Mouse (Mus musculus): ENCODE results near the gene Htr6. TPM values are rescaled to one million over a fixed set of nuclear protein-coding genes. Genes with fewer than 3 reads are reported as not detected.

Htr6 gene
- polyA plus RNA-seq, 1 experiment: 0.15 TPM

DNA sequence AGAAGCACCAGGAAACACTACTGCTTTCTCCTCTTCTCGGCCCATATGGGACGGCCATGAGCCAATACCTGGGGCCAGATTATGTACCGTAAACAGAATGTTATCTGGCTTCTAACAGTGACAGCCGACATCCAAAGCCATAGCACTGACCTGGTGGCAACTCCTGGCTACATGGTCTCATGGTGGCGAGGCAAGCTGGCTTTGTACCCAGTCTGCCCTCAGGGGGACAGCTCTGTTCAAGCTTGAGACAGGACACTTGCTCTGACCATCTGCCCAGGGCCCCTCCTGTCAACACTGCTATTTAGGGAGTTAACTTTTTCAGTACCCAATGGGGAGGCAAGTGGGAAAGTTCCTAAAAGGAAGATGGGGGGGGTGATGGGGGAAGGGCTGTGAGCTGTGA lies 18.1 kb downstream of the Htr6 start:
- TF ChIP-seq CTCF (IDR thresholded peaks at IDR 0.05; ENCODE audit: control insufficient read depth, insufficient read depth, insufficient replicate concordance, low read depth, low read length): no peak
- TF ChIP-seq POLR2A (IDR thresholded peaks at IDR 0.05; ENCODE audit: control insufficient read depth, low read depth, low read length): no peak

DNA sequence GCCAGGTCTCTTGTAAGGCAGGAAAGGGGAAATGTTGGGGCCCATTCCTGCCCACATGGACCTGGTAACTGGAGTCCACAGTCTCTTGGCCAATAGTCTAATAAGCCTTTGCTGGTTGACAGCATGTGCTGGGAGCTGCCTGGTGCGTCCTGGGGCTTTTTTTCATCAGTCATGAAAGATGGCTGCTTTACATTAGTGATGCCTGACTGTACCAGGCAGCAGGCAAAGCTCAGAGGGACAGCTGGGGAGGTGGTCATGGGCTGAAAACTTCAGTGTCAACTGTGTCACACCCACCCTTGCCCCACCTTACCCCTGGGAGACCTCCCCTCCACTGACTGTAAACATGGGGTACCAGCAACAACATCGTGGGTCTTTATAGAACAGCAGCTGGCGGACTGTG lies 19.6 kb downstream of the Htr6 start:
- H3K36me3 ChIP-seq (ENCODE audit: control insufficient read depth, insufficient read depth, low read length): no peaks in the 10 kb centered on the region
- no peak overlapping the region for H3K27ac ChIP-seq (ENCODE audit: control insufficient read depth, insufficient read depth, low read depth, low read length)
- no peak for TF ChIP-seq CTCF (IDR thresholded peaks at IDR 0.05; ENCODE audit: control insufficient read depth, insufficient read depth, insufficient replicate concordance, low read depth, low read length)
- TF ChIP-seq POLR2A (IDR thresholded peaks at IDR 0.05; ENCODE audit: control insufficient read depth, low read depth, low read length): no peak
- no peaks in the 10 kb centered on the region for H3K27me3 ChIP-seq (ENCODE audit: control insufficient read depth, insufficient read depth, low read length)
- no peaks in the 10 kb centered on the region for H3K4me1 ChIP-seq (ENCODE audit: control insufficient read depth, insufficient read depth, low read length)
- no peak overlapping the region for H3K4me3 ChIP-seq (ENCODE audit: control insufficient read depth, low read depth, low read length)

More for the DNA sequence above, 18.1 kb downstream of the Htr6 start:
- H3K27ac ChIP-seq (ENCODE audit: control insufficient read depth, insufficient read depth, low read depth, low read length): no peak overlapping the region
- H3K4me3 ChIP-seq (ENCODE audit: control insufficient read depth, low read depth, low read length): no peak overlapping the region
- H3K27me3 ChIP-seq (ENCODE audit: control insufficient read depth, insufficient read depth, low read length): no peaks in the 10 kb centered on the region
- H3K4me1 ChIP-seq (ENCODE audit: control insufficient read depth, insufficient read depth, low read length): no peaks in the 10 kb centered on the region
- no peaks in the 10 kb centered on the region for H3K36me3 ChIP-seq (ENCODE audit: control insufficient read depth, insufficient read depth, low read length)

DNA sequence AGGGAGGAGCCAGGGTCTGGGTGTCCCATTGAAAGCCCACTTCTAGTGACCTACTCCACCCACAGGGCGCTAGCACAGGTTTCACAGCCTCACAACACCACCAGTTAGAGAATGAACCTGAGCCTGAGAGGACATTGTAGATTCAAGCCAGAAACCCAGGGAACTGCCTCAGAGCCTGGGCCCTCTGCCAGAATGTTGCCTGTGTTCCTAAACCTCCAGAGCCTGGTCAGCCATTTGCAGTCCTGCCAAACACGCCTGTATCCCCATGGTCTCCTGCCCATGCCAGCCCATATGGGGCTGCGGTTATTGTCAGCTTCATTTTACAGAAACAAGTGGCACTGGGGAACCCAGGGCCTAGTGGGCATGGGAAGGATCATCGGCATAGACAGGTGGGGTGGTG lies 20.0 kb downstream of the Htr6 start:
- Histone ChIP-seq H3K4me3 (ENCODE audit: control insufficient read depth, low read depth, low read length) (no peak overlapping the region), H3K27me3 (ENCODE audit: control insufficient read depth, insufficient read depth, low read length) (no peaks in the 10 kb centered on the region), H3K36me3 (ENCODE audit: control insufficient read depth, insufficient read depth, low read length) (no peaks in the 10 kb centered on the region), H3K4me1 (ENCODE audit: control insufficient read depth, insufficient read depth, low read length) (no peaks in the 10 kb centered on the region), H3K27ac (ENCODE audit: control insufficient read depth, insufficient read depth, low read depth, low read length) (no peak overlapping the region)
- TF ChIP-seq POLR2A (IDR thresholded peaks at IDR 0.05; ENCODE audit: control insufficient read depth, low read depth, low read length): no peak
- TF ChIP-seq CTCF (IDR thresholded peaks at IDR 0.05; ENCODE audit: control insufficient read depth, insufficient read depth, insufficient replicate concordance, low read depth, low read length): no peak

DNA sequence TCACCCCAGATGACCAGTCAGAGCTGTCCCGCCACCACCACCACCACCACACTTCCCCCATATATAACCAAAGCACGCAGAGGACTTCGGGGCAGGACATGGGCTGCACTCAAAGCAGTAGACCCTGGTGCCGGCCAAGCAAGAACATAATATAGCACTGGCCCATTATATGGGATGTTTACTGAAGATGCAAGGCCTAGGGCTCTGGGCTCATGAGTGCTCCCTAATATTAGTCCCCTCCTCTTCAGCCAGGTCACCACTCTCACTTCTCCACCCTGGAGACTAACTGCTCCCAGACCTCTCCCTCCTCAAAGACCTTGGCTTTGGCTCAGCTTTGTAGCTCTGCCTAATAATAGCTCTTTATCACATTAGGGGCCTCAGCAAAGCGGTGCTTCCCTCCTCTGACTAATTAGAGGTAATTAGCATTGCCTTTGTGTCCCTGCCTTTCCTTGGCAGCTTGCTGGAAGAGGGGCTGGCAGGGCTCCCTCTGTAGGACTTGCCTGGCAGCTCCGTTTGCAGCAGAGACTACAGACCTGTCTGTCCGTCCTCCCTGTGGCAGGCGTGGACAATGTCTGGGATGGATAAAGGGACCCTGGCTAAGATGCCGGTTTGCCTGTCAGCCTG lies 21.0 kb downstream of the Htr6 start:
- Histone ChIP-seq H3K36me3 (ENCODE audit: control insufficient read depth, insufficient read depth, low read length) (no peaks in the 10 kb centered on the region), H3K27ac (ENCODE audit: control insufficient read depth, insufficient read depth, low read depth, low read length) (no peak overlapping the region), H3K4me3 (ENCODE audit: control insufficient read depth, low read depth, low read length) (no peak overlapping the region), H3K27me3 (ENCODE audit: control insufficient read depth, insufficient read depth, low read length) (no peaks in the 10 kb centered on the region), H3K4me1 (ENCODE audit: control insufficient read depth, insufficient read depth, low read length) (no peaks in the 10 kb centered on the region)
- TF ChIP-seq POLR2A (IDR thresholded peaks at IDR 0.05; ENCODE audit: control insufficient read depth, low read depth, low read length): no peak
- TF ChIP-seq CTCF (IDR thresholded peaks at IDR 0.05; ENCODE audit: control insufficient read depth, insufficient read depth, insufficient replicate concordance, low read depth, low read length): no peak

DNA sequence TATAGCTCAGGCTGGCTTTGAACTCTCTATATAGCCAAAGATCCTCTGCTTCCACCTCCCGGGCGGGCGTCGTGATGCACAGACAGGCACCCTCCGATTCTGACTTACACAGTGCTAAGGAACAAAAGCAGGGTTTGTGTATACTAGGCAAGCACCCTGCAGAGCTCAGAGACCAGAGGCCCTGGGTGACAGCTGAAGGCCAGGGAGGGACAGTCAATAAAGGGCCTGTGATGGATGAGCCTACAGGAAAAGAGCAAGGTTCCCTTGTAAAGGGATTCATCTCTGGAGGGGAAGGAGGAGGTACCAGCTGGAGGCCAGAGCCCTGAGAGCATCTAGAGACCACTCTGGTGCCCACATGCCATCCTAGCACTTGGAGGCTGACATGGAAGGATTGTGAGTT lies 22.0 kb downstream of the Htr6 start:
- Histone ChIP-seq H3K27ac (ENCODE audit: control insufficient read depth, insufficient read depth, low read depth, low read length) (no peak overlapping the region), H3K27me3 (ENCODE audit: control insufficient read depth, insufficient read depth, low read length) (no peaks in the 10 kb centered on the region), H3K4me3 (ENCODE audit: control insufficient read depth, low read depth, low read length) (no peak overlapping the region), H3K36me3 (ENCODE audit: control insufficient read depth, insufficient read depth, low read length) (no peaks in the 10 kb centered on the region), H3K4me1 (ENCODE audit: control insufficient read depth, insufficient read depth, low read length) (no peaks in the 10 kb centered on the region)
- TF ChIP-seq POLR2A (IDR thresholded peaks at IDR 0.05; ENCODE audit: control insufficient read depth, low read depth, low read length): no peak
- no peak for TF ChIP-seq CTCF (IDR thresholded peaks at IDR 0.05; ENCODE audit: control insufficient read depth, insufficient read depth, insufficient replicate concordance, low read depth, low read length)

DNA sequence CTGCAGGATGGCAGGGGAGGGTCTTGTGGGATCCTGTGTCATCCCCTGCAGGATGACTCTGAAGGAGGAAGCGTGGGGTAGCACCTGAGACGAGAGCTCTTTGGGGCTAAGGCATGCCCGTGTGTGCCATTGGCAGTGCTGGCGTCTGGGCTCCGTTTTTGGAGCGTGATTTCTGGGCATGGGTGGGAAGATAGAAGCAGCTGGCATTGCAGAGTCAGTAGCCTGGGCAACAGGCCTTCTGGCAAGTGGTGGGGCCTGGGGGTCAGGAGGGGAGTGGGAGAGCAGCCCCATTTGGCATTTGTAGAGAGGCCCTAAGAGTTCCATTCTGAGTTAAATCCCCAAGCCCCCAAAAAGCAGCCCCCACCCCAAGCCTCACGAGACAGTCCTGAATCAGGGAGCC lies 22.6 kb downstream of the Htr6 start:
- no peaks in the 10 kb centered on the region for H3K27me3 ChIP-seq (ENCODE audit: control insufficient read depth, insufficient read depth, low read length)
- H3K4me1 ChIP-seq (ENCODE audit: control insufficient read depth, insufficient read depth, low read length): no peaks in the 10 kb centered on the region
- H3K36me3 ChIP-seq (ENCODE audit: control insufficient read depth, insufficient read depth, low read length): no peaks in the 10 kb centered on the region
- H3K4me3 ChIP-seq (ENCODE audit: control insufficient read depth, low read depth, low read length): no peak overlapping the region
- no peak overlapping the region for H3K27ac ChIP-seq (ENCODE audit: control insufficient read depth, insufficient read depth, low read depth, low read length)
- TF ChIP-seq CTCF (IDR thresholded peaks at IDR 0.05; ENCODE audit: control insufficient read depth, insufficient read depth, insufficient replicate concordance, low read depth, low read length) (no peak), POLR2A (IDR thresholded peaks at IDR 0.05; ENCODE audit: control insufficient read depth, low read depth, low read length) (no peak)

DNA sequence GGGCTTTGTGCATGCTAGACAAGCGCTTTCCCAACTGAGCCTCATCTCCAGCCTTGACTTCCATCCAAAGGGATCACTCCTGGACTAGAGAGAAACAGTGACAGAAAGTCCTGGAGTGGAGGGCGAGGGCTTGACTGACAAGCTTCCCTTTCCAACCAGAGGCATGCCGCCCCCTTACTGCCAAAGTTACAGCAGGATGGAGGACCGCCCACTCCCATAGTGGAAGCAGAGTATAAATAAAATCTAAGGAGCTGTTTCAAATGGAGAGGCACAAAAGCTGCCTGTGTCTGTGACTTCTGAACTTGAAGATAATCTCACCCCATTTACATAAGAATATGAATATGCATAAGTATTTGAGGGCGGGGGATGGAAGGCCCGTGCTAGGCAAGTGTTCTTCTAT lies 26.9 kb downstream of the Htr6 start:
- Histone ChIP-seq H3K36me3 (ENCODE audit: control insufficient read depth, insufficient read depth, low read length) (no peaks in the 10 kb centered on the region), H3K4me3 (ENCODE audit: control insufficient read depth, low read depth, low read length) (no peak overlapping the region), H3K27me3 (ENCODE audit: control insufficient read depth, insufficient read depth, low read length) (no peaks in the 10 kb centered on the region), H3K27ac (ENCODE audit: control insufficient read depth, insufficient read depth, low read depth, low read length) (no peak overlapping the region), H3K4me1 (ENCODE audit: control insufficient read depth, insufficient read depth, low read length) (no peaks in the 10 kb centered on the region)
- TF ChIP-seq CTCF (IDR thresholded peaks at IDR 0.05; ENCODE audit: control insufficient read depth, insufficient read depth, insufficient replicate concordance, low read depth, low read length) (no peak), POLR2A (IDR thresholded peaks at IDR 0.05; ENCODE audit: control insufficient read depth, low read depth, low read length) (no peak)

DNA sequence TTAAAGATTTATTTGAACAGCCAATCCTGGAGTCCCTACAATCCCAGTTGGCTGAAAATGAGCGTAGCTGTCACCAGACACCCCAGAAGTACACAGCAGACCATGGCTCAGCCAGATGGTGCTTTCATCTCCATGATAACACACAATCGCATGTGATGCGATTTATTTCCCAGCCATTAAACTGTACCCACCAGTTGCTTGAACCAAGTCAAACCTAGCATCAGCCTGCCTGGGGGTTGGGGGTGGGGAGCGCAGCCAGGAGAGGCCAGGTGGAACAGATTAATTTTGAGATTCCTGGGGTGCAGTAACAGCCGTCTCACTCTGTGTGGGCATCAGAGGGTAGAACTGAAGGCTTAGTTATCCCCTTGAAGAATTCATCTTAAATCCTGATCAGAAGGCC lies 29.0 kb downstream of the Htr6 start:
- Histone ChIP-seq H3K36me3 (ENCODE audit: control insufficient read depth, insufficient read depth, low read length) (no peaks in the 10 kb centered on the region), H3K27me3 (ENCODE audit: control insufficient read depth, insufficient read depth, low read length) (no peaks in the 10 kb centered on the region), H3K4me3 (ENCODE audit: control insufficient read depth, low read depth, low read length) (no peak overlapping the region), H3K27ac (ENCODE audit: control insufficient read depth, insufficient read depth, low read depth, low read length) (no peak overlapping the region), H3K4me1 (ENCODE audit: control insufficient read depth, insufficient read depth, low read length) (no peaks in the 10 kb centered on the region)
- no peak for TF ChIP-seq CTCF (IDR thresholded peaks at IDR 0.05; ENCODE audit: control insufficient read depth, insufficient read depth, insufficient replicate concordance, low read depth, low read length)
- no peak for TF ChIP-seq POLR2A (IDR thresholded peaks at IDR 0.05; ENCODE audit: control insufficient read depth, low read depth, low read length)

All from testis, adult 2 months (tissue).